Mouse (Mus musculus): ENCODE measurements around the gene Gnl3l. TPM values are rescaled to one million over a fixed set of nuclear protein-coding genes. Genes with fewer than 3 reads are reported as not detected.

Gene Gnl3l
- total and polyA plus RNA-seq, 3 experiments = 7.7 to 84.4 (median 67.7) TPM

DNA sequence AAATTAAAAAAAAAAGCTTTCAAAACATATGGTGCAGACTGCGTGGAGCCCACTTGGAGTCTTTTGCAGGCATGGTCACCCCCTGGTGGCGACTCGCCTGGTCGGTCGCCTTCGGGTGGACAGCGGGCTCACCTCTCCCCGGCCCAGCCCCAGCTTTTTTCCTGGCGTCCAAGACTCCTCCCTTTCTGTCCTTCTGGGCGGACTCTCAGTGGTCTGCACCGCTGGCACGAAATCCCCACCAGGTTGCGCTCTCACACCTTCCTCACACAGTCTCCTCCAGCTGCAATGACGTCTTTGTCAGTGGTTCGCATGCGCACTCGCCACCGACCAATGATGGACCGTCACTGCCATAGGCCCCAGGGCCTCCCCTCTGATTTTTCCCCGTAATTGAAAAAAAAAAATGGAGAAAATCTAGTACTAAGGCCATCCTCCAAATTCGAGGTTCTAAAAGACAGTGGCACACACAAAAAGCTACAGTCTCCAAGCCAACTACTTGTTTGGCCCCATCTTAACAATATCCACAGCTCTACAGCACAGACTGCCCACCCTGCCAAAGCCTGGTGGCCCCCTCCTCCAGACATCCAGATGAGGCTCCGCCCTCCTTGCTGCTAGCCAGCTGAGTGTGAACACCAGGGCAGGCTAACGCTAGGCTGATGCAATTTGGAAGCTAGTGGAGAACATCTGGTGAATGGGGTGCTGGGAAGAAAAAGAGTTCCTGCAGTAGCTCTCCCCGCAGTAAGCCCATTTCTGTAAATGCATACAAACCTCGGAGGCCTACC is 60.4 kb downstream of the Gnl3l start:
- DNase-seq = peak; percentile 78

DNA sequence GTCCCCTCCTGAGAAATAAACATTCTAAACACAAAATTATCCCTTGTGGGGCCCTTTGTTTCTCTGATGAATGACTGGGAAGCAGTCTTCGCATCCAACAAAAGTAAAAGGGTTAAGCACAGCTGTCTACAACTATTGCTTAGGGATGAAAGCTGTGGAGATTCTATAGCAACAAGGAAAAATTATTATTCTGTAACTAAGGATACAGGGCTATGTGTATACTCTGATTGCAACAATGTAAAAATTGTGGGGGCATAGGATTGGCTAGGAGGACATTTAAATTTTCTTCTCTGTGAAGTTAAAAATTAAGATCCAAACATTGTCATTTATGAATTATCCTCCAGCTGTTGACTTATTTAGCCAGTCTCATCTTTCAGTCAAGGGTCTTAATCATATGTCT is 61.1 kb downstream of the Gnl3l start:
- no peak for DNase-seq

DNA sequence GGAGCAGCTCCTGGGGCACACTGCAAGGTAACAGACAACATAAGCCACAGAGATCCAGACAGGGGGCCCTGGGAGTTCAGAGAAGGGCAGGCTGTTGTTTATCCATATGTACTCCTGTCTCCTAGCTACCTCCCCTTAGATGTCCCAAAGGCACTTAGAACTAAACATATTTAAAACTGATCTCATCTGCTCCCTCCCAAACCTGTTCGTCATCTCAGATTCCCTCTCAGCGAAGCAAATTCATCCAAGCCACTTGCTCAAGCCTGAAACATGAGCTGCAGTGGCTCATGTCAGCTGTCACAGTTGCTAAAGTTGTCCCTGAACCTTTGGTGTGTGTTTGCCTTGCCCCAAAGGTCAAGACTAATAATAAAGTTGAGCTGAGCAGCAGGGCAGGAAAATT is 61.7 kb downstream of the Gnl3l start:
- DNase-seq = peak; percentile 32

DNA sequence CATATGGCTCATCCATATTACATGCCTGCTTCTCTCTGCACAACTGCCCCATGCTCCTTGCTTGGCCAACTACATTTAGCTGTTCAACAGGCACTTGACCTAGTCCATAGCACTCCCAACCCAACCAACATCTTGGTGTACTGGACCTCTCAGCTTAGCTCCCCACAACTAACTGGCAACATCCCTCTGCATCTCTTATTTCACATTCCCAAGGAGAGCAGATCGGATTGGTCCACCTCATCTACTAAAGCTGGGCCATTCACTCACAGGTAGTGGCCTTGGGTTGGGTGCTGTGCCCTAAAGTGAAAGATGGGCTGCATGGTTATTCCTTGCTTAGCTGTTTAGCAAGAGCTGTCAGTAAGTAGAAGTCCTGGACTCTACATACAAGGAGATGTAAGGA is 62.4 kb downstream of the Gnl3l start:
- DNase-seq = no peak

Other genes starting within 250 kb of the Gnl3l start
- 100 to 1,000 TPM in 1 of 2 experiments, 10 to 100 TPM in 1; 83.9 to 107 TPM for gene Maged2, start 203.0 kb downstream of the Gnl3l start, total RNA-seq (2021)
- gene Maged2, start 203.0 kb downstream of the Gnl3l start, polyA plus RNA-seq (2012; rRNA removed) = 36.6 and 45.6 TPM in 2 replicates
- gene Fgd1, start 28.8 kb upstream of the Gnl3l start, total RNA-seq (2021) = 10 to 100 TPM; 11.8 to 24.2 TPM
- 19.6 and 22.2 TPM in 2 replicates for gene Fgd1, start 28.8 kb upstream of the Gnl3l start, polyA plus RNA-seq (2012; rRNA removed)
- gene Tsr2, start 79.2 kb upstream of the Gnl3l start, total RNA-seq (2021) = 10 to 100 TPM; 37.6 to 46.7 TPM
- gene Tsr2, start 79.2 kb upstream of the Gnl3l start, polyA plus RNA-seq (2012; rRNA removed) = 2.9 and 3.3 TPM in 2 replicates
- gene Wnk3, start 180.8 kb upstream of the Gnl3l start, total RNA-seq (2021) = 1 to 10 TPM; 1.3 to 1.8 TPM
- gene Wnk3, start 180.8 kb upstream of the Gnl3l start, polyA plus RNA-seq (2012; rRNA removed) = 0.02 and 0.06 TPM in 2 replicates